12 mouse cellular contexts compared by ENCODE assay signal in the genomic region with DNA sequence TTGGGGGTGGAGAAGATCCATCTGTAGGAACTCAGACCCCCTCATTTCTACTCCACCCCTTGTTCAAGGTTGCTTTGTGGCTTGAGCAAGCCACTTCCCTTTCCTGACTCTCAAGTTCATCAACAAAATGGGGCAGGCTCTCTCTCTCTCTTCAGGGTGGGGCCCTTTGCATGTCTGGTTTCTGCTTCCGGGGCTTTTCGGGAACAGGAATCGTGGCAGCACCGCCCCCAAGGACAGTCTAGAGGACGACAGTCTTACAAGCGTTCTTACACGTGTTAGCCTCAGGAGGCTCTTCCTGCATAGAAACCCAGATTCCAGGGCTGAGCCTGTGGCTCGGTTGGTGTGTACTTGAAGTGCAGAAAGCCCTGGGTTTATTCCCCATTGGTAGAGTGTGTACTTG. TPM values are rescaled to one million over a fixed set of nuclear protein-coding genes. Genes with fewer than 3 reads are reported as not detected.
DNase-seq lines count a peak whose midpoint lies in the region; TF ChIP-seq lines count a peak whose summit lies in the region.
"Had no signal": no experiment of that assay in that cellular context is flagged by ENCODE, and none has a peak within 500 bp of the region (broad histone marks: within the 10 kb centered on the region; RNA-seq: fewer than 3 reads in every experiment).

No protein-coding gene starts in this region.

- peaks cover 37% of the 10 kb centered on the region for H3K4me1 ChIP-seq in bone marrow, adult 2 months (ENCODE audit: control insufficient read depth, insufficient read depth, low read length)

- peak; percentile 11; the same call in 1 of the 2 replicates for TF ChIP-seq CTCF in bone marrow, adult 2 months (IDR thresholded peaks at IDR 0.05; ENCODE audit: control insufficient read depth, insufficient read depth, low read length)

- no peak for TF ChIP-seq POLR2A in bone marrow, adult 2 months (IDR thresholded peaks at IDR 0.05; ENCODE audit: borderline replicate concordance, control insufficient read depth, low read depth, low read length)

- no peaks in the 10 kb centered on the region for H3K36me3 ChIP-seq in macrophage (ENCODE audit: inconsistent target)

- no peak overlapping the region for H3K4me3 ChIP-seq in bone marrow, adult 2 months (replicated peaks; ENCODE audit: control insufficient read depth, low read depth, low read length)
- no peak overlapping the region for H3K4me3 ChIP-seq in macrophage (ENCODE audit: inconsistent target)

- WGBS in bone marrow, adult 2 months: 2% methylated on average over 8 of the region's 8 CpGs
- WGBS in macrophage (ENCODE audit: missing documents): 0% methylated on average over 8 of the region's 8 CpGs

- no peaks in the 10 kb centered on the region for H3K79me2 ChIP-seq in macrophage (ENCODE audit: inconsistent target)

- DNase-seq in layer of hippocampus, adult 9-11 months: peak; percentile 40
- no peak for DNase-seq in layer of hippocampus, postnatal 14 days (ENCODE audit: low spot score in 2 of 2)
- DNase-seq in thymus, postnatal 25 days: peak; percentile 83
- no peak for DNase-seq in frontal cortex, adult 2 months (ENCODE audit: extremely low spot score in 1 of 2, low spot score in 1 of 2)
- no peak for DNase-seq in layer of hippocampus, postnatal 25 days (ENCODE audit: extremely low spot score in 1 of 2, low spot score in 1 of 2)
- no peak for DNase-seq in right cerebral cortex, postnatal 14 days
- DNase-seq: cerebellum, adult 9-11 months; forebrain, postnatal 0 days had no signal

- peak overlapping the region; percentile 91 for H3K27ac ChIP-seq in bone marrow, adult 2 months (ENCODE audit: control insufficient read depth, insufficient read depth, low read depth, low read length, poor library complexity)
- H3K27ac ChIP-seq in macrophage: peak overlapping the region; percentile 75
- H3K27ac ChIP-seq: hindbrain, embryonic 14.5 days had no signal

RNA-seq across cellular contexts. Expression of a gene that starts 11.6 kb away (rescaled TPM):
- 100 to 1,000 TPM; 271 to 295 TPM for total RNA-seq in layer of hippocampus, postnatal 14 days (2021)
- polyA plus RNA-seq in bone marrow, adult 2 months (2011; ENCODE audit: insufficient read depth, insufficient read length, low replicate concordance, missing spikeins): 299 and 416 TPM in 2 replicates
- 100 to 1,000 TPM in 1 of 26 experiments, 10 to 100 TPM in 25; 12.2 to 104 (median 43.8) TPM for total RNA-seq in macrophage (2018; cell fraction: chromatin; rRNA removed)
- total RNA-seq in macrophage (2018; cell fraction: cytosol; rRNA removed): 1,000 to 10,000 TPM in 13 of 26 experiments, 100 to 1,000 TPM in 13; 834 to 1,250 (median 980) TPM
- 100 to 1,000 TPM in 20 of 26 experiments, 10 to 100 TPM in 6; 36.3 to 257 (median 152) TPM for total RNA-seq in macrophage (2018; cell fraction: nucleus; rRNA removed)
- polyA plus RNA-seq in macrophage (2018): 849 to 1,117 TPM (median 993 TPM) in 3 replicates
- 415 and 538 TPM in 2 replicates for polyA plus RNA-seq in frontal cortex, adult 2 months (2012; rRNA removed)
- total RNA-seq in layer of hippocampus, postnatal 25 days (2021): 100 to 1,000 TPM; 281 to 297 TPM

RNA-seq across cellular contexts. Expression of a gene that starts 14.6 kb away (rescaled TPM):
- total RNA-seq in layer of hippocampus, postnatal 14 days (2021): 10 to 100 TPM; 22.0 to 24.2 TPM
- 3.3 and 13.7 TPM in 2 replicates for polyA plus RNA-seq in bone marrow, adult 2 months (2011; ENCODE audit: insufficient read depth, insufficient read length, low replicate concordance, missing spikeins)
- 10 to 100 TPM in 25 of 26 experiments, 1 to 10 TPM in 1; 3.9 to 28.3 (median 19.3) TPM for total RNA-seq in macrophage (2018; cell fraction: chromatin; rRNA removed)
- total RNA-seq in macrophage (2018; cell fraction: cytosol; rRNA removed): 1 to 10 TPM in 16 of 26 experiments, under 1 TPM in 10; 0.44 to 2.6 (median 1.1) TPM
- 10 to 100 TPM in 8 of 26 experiments, 1 to 10 TPM in 18; 5.0 to 14.9 (median 8.9) TPM for total RNA-seq in macrophage (2018; cell fraction: nucleus; rRNA removed)
- polyA plus RNA-seq in macrophage (2018): 1.0 to 3.2 TPM (median 1.3 TPM) in 3 replicates
- 42.6 and 43.1 TPM in 2 replicates for polyA plus RNA-seq in frontal cortex, adult 2 months (2012; rRNA removed)
- 10 to 100 TPM; 24.0 to 32.1 TPM for total RNA-seq in layer of hippocampus, postnatal 25 days (2021)

RNA-seq across cellular contexts. Expression of a gene that starts 22.1 kb away (rescaled TPM):
- total RNA-seq in layer of hippocampus, postnatal 14 days (2021): 1 to 10 TPM in 1 of 2 experiments, under 1 TPM in 1; 0.86 to 1.5 TPM
- 270 and 801 TPM in 2 replicates for polyA plus RNA-seq in bone marrow, adult 2 months (2011; ENCODE audit: insufficient read depth, insufficient read length, low replicate concordance, missing spikeins)
- total RNA-seq in macrophage (2018; cell fraction: chromatin; rRNA removed): 100 to 1,000 TPM in 6 of 26 experiments, 10 to 100 TPM in 15, 1 to 10 TPM in 5; 6.1 to 152 (median 49.1) TPM
- total RNA-seq in macrophage (2018; cell fraction: cytosol; rRNA removed): 1,000 to 10,000 TPM in 13 of 26 experiments, 100 to 1,000 TPM in 13; 306 to 2,085 (median 961) TPM
- 100 to 1,000 TPM in 16 of 26 experiments, 10 to 100 TPM in 10; 26.5 to 781 (median 239) TPM for total RNA-seq in macrophage (2018; cell fraction: nucleus; rRNA removed)
- 559 to 720 TPM (median 599 TPM) in 3 replicates for polyA plus RNA-seq in macrophage (2018)
- 5.6 and 7.1 TPM in 2 replicates for polyA plus RNA-seq in frontal cortex, adult 2 months (2012; rRNA removed)
- 1 to 10 TPM; 1.6 TPM for total RNA-seq in layer of hippocampus, postnatal 25 days (2021)
- polyA plus RNA-seq: Patski had no signal

RNA-seq across cellular contexts. Expression of a gene that starts 56.4 kb away (rescaled TPM):
- 1 to 10 TPM; 1.2 to 2.2 TPM for total RNA-seq in layer of hippocampus, postnatal 14 days (2021)
- 4.6 TPM in 1 of 2 replicates, not detected in the other for polyA plus RNA-seq in bone marrow, adult 2 months (2011; ENCODE audit: insufficient read depth, insufficient read length, low replicate concordance, missing spikeins)
- not detected for total RNA-seq in macrophage (2018; cell fraction: chromatin; rRNA removed)
- total RNA-seq in macrophage (2018; cell fraction: cytosol; rRNA removed): not detected
- total RNA-seq in macrophage (2018; cell fraction: nucleus; rRNA removed): not detected
- not detected in 3 replicates for polyA plus RNA-seq in macrophage (2018)
- polyA plus RNA-seq in frontal cortex, adult 2 months (2012; rRNA removed): 2.6 TPM in 2 replicates
- total RNA-seq in layer of hippocampus, postnatal 25 days (2021): 1 to 10 TPM; 1.2 to 1.6 TPM

Comparison
In these comparisons a context has a peak if more than half of its experiments do, and no peak if none do; other contexts are left out.
1. DNase-seq: peak in layer of hippocampus, adult 9-11 months (single experiment) and thymus, postnatal 25 days (single experiment); none in layer of hippocampus, postnatal 14 days (0 of 2), frontal cortex, adult 2 months (0 of 2), layer of hippocampus, postnatal 25 days (0 of 2) and right cerebral cortex, postnatal 14 days (single experiment).
2. RNA of a gene that starts 22.1 kb away (polyA plus RNA-seq): 270 to 801 TPM in bone marrow, adult 2 months and 559 to 720 TPM in macrophage; 5.6 to 7.1 TPM in frontal cortex, adult 2 months; every median in the first group is over 10 times any median in the second.